Mouse (Mus musculus) lung, adult 2 months (tissue): ENCODE measurements around the gene Slc41a2. TPM values are rescaled to one million over a fixed set of nuclear protein-coding genes. Genes with fewer than 3 reads are reported as not detected.
A peak's percentile ranks its signal among the peaks of the same experiment; 100 is the strongest.

Source experiments
- DNase-seq: peaks from one replicate; pipeline ENCODE4 v3.0.0; 2022
- H3K4me1 ChIP-seq: fragments of 200-500 bp; 2 replicates; pipeline ENCODE4 v1.6.1; 2011; ENCODE audit warnings: low read length; ENCODE audit not compliant: control insufficient read depth, insufficient read depth
- H3K4me3 ChIP-seq: fragments of 200-500 bp; replicated peaks from 2 replicates; pipeline ENCODE3; 2011; ENCODE audit warnings: low read depth, mild to moderate bottlenecking, control low read depth, low read length; ENCODE audit errors: extremely low read depth
- CTCF ChIP-seq: fragments of 200-500 bp; IDR thresholded peaks from 2 replicates; pipeline ENCODE4 v1.5.1; 2011; ENCODE audit warnings: mild to moderate bottlenecking, low read length, control low read depth; ENCODE audit not compliant: insufficient read depth
- POLR2A ChIP-seq: fragments of 200-500 bp; IDR thresholded peaks from 2 replicates; pipeline ENCODE4 v1.6.1; 2011; ENCODE audit warnings: low read depth, mild to moderate bottlenecking, control low read depth, low read length, borderline replicate concordance; ENCODE audit errors: extremely low read depth
- WGBS: fragments of 180-500 bp; shearing (Covaris S2); methylation state at CpG from one replicate; pipeline ENCODE4 v1.1.7; 2018; 5-methylcytosine and 5-hydroxymethylcytosine counted together
- polyA plus RNA-seq: library from polyadenylated mRNA; depleted of rRNA; stranded (reverse); fragments of >200 nt; gene quantifications from 2 replicates; pipeline ENCODE4 v1.2.3, GENCODE M21; 2012

Slc41a2 gene
- polyA plus RNA-seq, 1 experiment, result 4.0 TPM

DNA sequence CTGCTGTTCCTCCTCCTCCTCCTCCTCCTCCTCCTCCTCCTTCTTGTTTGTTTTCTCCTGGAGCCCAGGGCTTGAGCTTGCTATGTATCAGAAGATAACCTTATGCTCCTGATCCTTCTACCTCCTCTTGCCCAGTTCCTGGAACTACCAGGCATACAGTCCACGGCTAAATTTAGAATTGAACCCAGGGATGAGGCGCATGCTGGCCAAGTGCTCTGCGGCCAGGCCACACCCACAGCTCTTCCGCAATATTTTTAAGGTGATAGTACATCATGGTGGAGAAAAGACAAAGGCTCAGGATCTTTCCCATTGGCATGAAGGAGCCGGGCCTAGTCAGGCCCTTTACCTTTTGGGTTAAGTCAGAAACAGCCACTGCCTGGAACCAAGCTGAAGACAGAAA, 139.0 kb downstream of the Slc41a2 start:
- WGBS, result 46% methylated on average over 5 of the region's 5 CpGs
- TF ChIP-seq CTCF, result no peak
- no peak for DNase-seq
- H3K4me1 ChIP-seq, result no peaks in the 10 kb centered on the region
- H3K4me3 ChIP-seq, result no peak overlapping the region

DNA sequence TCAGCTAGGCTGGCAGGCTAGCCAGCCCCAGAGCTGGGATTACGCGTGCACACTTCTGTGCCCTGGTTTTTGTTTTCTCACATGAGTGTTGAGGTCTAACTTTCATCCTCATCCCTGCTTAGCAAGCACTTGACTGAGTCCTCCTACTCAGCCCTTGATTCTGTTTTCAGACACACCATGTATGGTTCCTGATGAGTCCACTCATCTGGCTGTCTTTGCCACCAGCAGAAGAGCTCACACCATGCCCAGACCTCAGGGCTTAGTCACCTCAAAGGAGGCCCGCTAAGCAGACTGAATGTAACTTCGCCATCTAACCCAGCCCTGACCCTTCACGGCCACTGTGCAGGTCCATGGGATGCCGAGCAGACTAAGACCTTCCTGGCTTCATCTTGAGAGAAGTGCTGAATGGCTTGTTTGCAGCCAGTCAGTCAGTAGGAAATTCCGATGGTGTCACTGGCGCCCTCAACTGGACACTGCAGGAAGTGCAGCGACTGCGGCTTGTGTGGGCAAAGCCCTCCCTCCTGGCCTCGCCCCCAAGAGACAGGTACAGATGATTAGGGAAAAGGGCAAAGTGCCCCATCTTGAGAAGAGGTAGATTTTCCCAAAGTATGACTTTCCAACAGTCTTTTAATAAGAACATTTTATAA, 139.9 kb downstream of the Slc41a2 start:
- Histone ChIP-seq H3K4me1 (no peaks in the 10 kb centered on the region), H3K4me3 (no peak overlapping the region)
- TF ChIP-seq CTCF, result peak; percentile 86
- no peak for TF ChIP-seq POLR2A
- 46% methylated on average over 11 of the region's 11 CpGs for WGBS
- DNase-seq, result peak; percentile 75

DNA sequence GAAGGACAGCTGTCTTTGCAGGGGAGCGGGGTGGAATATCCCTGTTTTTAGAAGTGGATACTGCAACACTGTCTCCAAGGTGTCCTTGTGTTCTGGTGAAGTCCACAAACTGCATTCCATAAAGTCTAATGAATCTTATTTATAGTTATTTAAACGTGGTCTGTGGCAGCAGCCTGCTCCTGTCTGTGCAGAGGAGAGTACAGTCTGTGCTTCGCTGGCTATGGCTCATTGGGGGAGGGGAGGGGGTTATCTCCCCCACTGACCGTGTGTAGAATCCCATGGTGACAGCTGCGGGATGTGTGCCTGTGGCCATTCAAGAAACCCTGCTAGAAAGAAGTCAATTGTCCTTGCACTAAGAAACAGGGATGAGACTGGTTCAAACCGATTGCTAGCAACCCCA, 145.7 kb downstream of the Slc41a2 start:
- 78% methylated on average over 6 of the region's 6 CpGs for WGBS
- Histone ChIP-seq H3K4me1 (no peaks in the 10 kb centered on the region), H3K4me3 (no peak overlapping the region)
- no peak for DNase-seq
- TF ChIP-seq POLR2A, result no peak
- TF ChIP-seq CTCF, result no peak

DNA sequence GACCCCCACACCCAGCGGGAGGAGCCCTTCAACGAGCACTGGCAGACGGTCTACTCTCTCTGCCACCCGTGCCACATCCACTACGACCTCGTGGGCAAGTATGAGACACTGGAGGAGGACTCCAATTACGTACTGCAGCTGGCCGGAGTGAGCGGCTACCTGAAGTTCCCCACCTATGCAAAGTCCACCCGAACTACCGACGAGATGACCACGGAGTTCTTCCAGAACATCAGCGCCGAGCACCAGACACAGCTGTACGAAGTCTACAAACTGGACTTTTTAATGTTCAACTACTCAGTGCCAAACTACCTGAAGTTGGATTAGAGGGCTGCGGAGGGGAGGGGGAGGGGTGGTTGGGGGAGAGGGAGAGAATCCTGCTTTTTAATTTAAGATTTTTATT, 146.2 kb downstream of the Slc41a2 start:
- Histone ChIP-seq H3K4me1 (0 out of 2 replicates have a peak, but pooled peaks cover 2% of the 10 kb centered on the region), H3K4me3 (no peak overlapping the region)
- DNase-seq, result no peak
- 95% methylated on average over 17 of the region's 17 CpGs for WGBS
- no peak for TF ChIP-seq POLR2A
- no peak for TF ChIP-seq CTCF

DNA sequence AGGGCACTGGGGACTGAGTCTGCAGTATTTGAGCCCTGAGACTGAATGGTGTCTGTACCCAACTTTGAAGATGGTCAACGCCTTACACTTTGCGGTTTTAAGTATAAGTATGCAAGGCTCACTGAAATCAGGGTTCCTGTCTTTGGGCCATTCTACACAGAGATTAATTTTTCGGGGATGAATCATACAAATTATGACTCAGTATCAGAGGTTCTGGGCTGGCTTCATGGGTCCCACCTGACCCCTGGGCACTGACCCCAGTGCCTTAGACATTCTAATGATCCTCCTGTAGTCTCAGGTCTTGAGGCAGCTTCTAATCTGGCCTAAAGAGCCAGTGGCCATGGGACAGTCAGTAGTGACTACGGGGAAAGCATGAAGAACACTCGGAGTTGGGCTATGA, 148.6 kb downstream of the Slc41a2 start:
- DNase-seq, result no peak
- Histone ChIP-seq H3K4me3 (no peak overlapping the region), H3K4me1 (peaks cover 6% of the 10 kb centered on the region; the same call in 1 of the 2 replicates)
- WGBS, result 91% methylated on average over 5 of the region's 5 CpGs
- TF ChIP-seq CTCF (no peak), POLR2A (no peak)

DNA sequence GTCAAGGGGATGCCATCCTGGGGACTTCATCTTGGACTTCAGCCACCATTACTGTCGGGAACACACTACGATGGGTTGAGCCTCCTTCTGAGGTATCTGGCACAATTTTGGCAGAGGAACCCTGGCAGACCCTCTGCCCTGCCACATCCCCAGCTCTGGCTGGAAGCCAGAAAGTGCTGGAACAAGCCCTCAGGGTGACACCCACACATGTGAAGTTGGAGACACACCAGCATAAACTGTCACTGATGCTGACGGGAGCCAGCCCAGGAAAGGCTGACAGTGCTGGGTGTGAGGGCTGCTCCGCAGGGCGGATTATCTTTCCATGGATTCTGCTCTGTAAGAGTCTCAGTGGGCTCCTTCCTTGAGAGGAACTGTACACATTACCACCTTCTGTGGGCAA, 150.7 kb downstream of the Slc41a2 start:
- TF ChIP-seq CTCF (no peak), POLR2A (no peak)
- no peak for DNase-seq
- peaks cover 13% of the 10 kb centered on the region; the same call in 1 of the 2 replicates for H3K4me1 ChIP-seq
- H3K4me3 ChIP-seq, result no peak overlapping the region
- WGBS, result 43% methylated on average over 5 of the region's 5 CpGs

DNA sequence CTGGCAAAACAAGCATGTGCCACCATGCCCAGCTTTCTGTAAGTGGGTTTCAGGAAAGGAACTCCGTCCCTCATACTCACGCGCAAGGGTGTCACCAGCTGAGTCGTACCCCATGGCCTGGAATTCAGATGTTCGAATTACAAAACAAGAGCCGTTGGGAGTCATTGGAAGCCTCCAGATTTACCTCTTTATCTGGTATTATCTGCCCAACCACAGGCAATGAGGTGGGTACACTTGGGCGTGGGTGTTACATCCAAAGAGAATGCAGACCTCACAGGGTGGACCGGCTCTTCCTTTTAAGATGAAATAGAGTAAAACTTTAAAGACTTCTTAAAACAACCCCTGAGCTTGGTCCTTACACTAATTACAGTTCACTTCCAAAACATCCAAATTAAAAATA, 151.5 kb downstream of the Slc41a2 start:
- no peak for DNase-seq
- Histone ChIP-seq H3K4me3 (no peak overlapping the region), H3K4me1 (peaks cover 13% of the 10 kb centered on the region; the same call in 1 of the 2 replicates)
- TF ChIP-seq CTCF (no peak), POLR2A (no peak)
- WGBS, result 87% methylated on average over 8 of the region's 8 CpGs

DNA sequence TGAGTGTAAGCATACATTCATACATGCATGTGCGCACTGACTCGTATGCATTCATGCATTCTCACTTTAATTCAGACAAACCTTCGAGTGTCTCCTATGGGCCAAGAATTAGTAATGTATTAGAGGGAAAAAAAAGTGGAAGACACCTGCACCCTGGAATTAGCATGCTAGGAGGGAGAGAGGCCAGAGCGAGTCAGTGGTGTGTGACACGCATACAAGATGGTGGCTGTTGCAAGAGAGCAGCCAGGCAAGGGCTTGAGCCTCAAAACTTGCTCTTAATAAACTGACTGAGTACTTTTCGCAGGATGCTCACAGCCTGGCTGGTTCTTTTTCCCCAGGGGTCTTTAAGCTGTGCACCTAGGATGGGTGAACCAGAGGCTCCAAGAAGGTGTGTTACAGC, 152.6 kb downstream of the Slc41a2 start:
- TF ChIP-seq POLR2A, result no peak
- no peak for TF ChIP-seq CTCF
- Histone ChIP-seq H3K4me1 (peaks cover 13% of the 10 kb centered on the region; the same call in 1 of the 2 replicates), H3K4me3 (no peak overlapping the region)
- no peak for DNase-seq
- 92% methylated on average over 6 of the region's 6 CpGs for WGBS

DNA sequence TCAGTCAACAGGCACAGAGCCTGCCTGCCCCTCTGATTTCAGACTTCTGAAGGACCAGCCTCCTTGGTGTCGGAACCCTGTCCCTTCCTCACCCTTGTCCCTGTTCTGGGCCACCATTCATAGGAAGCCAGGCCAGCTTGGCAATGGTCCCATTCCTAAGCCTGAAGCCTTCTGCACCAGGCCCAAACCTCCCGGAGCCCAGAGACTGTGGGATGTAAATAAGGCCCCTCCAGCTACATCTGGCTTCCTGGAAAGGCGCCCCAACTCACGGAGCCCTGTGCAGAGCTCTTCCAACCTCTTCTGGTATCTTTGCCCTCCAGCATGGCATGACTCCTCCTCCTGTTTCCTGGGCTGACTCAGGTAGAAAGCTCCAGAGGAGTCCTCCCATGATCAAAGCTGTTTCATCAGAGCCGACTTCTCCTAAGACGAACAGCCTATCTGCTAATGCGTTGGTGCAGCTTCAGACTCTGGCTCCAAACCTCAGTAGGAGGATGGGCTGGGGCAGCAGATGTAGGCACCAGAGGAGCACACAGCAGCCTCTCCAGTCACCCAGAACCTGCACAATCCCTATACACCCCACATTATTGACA, 153.1 kb downstream of the Slc41a2 start:
- WGBS, result 39% methylated on average over 7 of the region's 7 CpGs
- TF ChIP-seq CTCF (no peak), POLR2A (no peak)
- Histone ChIP-seq H3K4me3 (no peak overlapping the region), H3K4me1 (peaks cover 13% of the 10 kb centered on the region; the same call in 1 of the 2 replicates)
- no peak for DNase-seq

DNA sequence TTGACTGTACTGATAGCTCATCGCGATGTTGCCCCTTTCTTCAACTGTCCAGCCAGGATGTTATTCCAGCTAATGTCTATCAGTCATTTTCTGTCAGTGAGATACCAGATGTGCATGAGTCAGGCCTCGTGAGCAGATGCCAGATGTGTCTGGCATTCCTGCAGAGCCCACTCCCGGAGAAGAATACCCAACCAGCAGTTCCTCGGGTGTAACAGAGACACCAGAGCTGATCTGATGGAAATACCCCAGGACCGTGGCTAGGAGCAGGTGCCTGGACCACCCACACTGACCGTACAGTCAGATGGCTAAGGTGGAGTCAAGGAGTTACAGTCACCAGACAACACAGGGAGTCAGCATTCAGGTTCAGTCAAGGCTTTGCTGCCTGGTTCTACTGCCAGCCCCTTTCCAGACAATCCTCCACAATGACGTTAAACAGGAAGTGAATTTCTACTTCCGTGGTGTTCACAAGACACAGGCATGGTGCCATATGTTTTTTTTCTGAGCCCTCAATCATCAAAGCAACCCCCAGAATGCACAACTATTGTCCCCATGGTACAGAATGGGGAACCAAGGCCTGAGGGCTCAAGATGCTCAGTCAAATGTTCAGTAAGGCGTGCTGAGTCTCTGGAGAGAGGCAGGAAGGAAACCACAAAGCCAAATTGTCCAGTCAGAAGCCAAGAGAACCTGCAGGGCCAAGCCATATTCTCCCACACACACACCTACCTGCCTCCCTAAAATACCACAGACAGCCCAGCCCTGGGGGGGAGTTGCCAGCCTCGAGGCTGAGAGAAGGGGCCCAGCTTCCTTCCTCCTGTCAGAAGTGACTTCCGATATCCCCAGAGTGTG, 153.8 kb downstream of the Slc41a2 start:
- Histone ChIP-seq H3K4me3 (no peak overlapping the region), H3K4me1 (peaks cover 13% of the 10 kb centered on the region; the same call in 1 of the 2 replicates)
- TF ChIP-seq POLR2A (no peak), CTCF (no peak)
- DNase-seq, result no peak
- 41% methylated on average over 12 of the region's 12 CpGs for WGBS
